Mouse (Mus musculus): Measurements from ENCODE around the gene Hist1h3e.
"Not testable (repeated sequence)": the region's sequence is repeated elsewhere in the genome, so short reads cannot be mapped to it uniquely, and the experiment has no call there.

GRCm38 (mm10) chr13:23570261-23571021 is 8.3 kb upstream of the Hist1h3e start:
- not testable (repeated sequence) for TF ChIP-seq CTCF (IDR thresholded peaks at IDR 0.05; ENCODE audit: borderline replicate concordance, insufficient read depth, low read depth, low read length); POLR2A (IDR thresholded peaks at IDR 0.05; ENCODE audit: borderline replicate concordance, insufficient read depth, low read length)
